Comparison of ENCODE assay signal across 18 mouse cellular contexts in the genomic region with DNA sequence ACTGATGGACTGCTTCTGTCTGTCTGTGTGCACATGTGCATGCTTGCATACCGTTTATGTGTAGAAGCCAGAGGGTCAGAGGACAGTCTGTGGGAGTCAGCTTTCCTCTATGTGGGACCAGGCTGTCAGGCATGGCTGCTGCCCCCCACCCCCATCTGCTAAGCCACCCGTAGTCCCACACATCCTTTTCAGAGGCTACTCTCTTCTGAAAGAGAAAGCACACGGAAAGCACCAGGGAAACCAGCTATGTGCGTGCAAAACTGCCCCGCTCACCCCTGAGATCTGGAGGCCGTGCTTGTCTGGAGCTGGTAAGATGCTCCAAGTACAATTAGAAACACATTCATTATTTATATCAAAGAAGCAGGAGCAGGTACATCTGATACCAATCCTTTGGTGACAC.
"Had no signal": no experiment of that assay in that cellular context is flagged by ENCODE, and none has a peak within 500 bp of the region (broad histone marks: within the 10 kb centered on the region; RNA-seq: fewer than 3 reads in every experiment).

No protein-coding gene starts in this region.

- H3K4me3 ChIP-seq: midbrain, embryonic 10.5 days; midbrain, embryonic 12.5 days; myocyte; neural tube, embryonic 13.5 days; neural tube, embryonic 15.5 days; stomach, embryonic 15.5 days had no signal

- H3K9me3 ChIP-seq: midbrain, embryonic 10.5 days; midbrain, embryonic 12.5 days; neural tube, embryonic 13.5 days; neural tube, embryonic 15.5 days; stomach, embryonic 15.5 days had no signal

- H3K9ac ChIP-seq: lung, embryonic 14.5 days; midbrain, embryonic 12.5 days; neural tube, embryonic 13.5 days; neural tube, embryonic 15.5 days; stomach, embryonic 15.5 days had no signal

- DNase-seq: lung, adult 18-20 months; lung, embryonic 14.5 days; lung, postnatal 10 days; lung, postnatal 4 days; midbrain, embryonic 14.5 days; right cerebral cortex, postnatal 14 days; spleen, adult 18-20 months; thymus, adult 2 months; thymus, postnatal 25 days; thymus, postnatal 4 days had no signal

- H3K27ac ChIP-seq: midbrain, embryonic 12.5 days; neural tube, embryonic 13.5 days; neural tube, embryonic 15.5 days; stomach, embryonic 15.5 days; stomach, postnatal 0 days had no signal

- H3K4me2 ChIP-seq: lung, embryonic 14.5 days; midbrain, embryonic 12.5 days; neural tube, embryonic 13.5 days; neural tube, embryonic 15.5 days; stomach, embryonic 15.5 days had no signal

- ATAC-seq: midbrain, embryonic 16.5 days had no signal

- H3K27me3 ChIP-seq: midbrain, embryonic 12.5 days; neural tube, embryonic 13.5 days; neural tube, embryonic 15.5 days; stomach, embryonic 15.5 days had no signal

- H3K36me3 ChIP-seq: midbrain, embryonic 10.5 days; midbrain, embryonic 12.5 days; neural tube, embryonic 15.5 days; stomach, embryonic 15.5 days had no signal
